Mouse (Mus musculus) small intestine, adult 2 months (tissue): ENCODE results near the gene Rimklb.

Source experiments
- CTCF ChIP-seq: fragments of 200-500 bp; IDR thresholded peaks from 2 replicates; pipeline ENCODE4 v1.5.1; 2012; ENCODE audit warnings: low read depth, mild to moderate bottlenecking, control low read depth, inconsistent platforms, low read length, moderate library complexity, mixed read lengths; ENCODE audit not compliant: insufficient replicate concordance, insufficient read length; ENCODE audit errors: extremely low read depth
- POLR2A ChIP-seq: fragments of 200-500 bp; IDR thresholded peaks from 2 replicates; pipeline ENCODE4 v1.6.1; 2012; ENCODE audit warnings: low read depth, mild to moderate bottlenecking, control low read depth, inconsistent platforms, low read length, moderate library complexity

DNA sequence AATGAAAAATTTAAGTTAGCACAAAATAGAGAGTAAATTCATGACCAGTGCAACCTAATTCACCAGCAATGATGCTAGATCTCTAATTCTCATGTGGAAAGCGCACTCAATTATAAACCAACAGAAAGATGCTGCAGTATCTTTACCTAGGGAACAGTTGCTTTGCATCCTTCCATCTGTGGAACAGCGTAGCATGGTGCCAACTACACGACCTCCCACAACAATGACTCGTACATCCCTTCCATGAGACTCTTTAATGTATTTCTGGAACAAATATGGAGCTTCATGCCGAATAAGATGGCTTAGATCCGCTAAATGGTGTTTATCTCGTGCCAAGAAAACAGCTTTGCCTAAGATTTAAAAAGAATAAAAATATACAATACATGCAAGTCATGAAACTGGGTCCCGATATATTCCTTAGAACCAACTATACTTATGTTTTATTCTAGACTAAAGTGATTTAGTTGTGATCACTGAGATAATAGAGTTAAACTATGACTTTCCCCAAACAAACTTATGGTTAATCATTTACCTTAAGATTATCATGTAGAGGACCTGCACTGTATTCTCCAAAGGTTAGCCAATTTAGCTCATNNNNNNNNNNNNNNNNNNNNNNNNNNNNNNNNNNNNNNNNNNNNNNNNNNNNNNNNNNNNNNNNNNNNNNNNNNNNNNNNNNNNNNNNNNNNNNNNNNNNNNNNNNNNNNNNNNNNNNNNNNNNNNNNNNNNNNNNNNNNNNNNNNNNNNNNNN lies 39.4 kb downstream of the Rimklb start:
- TF ChIP-seq CTCF (no peak), POLR2A (no peak)
